Mouse (Mus musculus): ENCODE results near the gene Ust. TPM values are rescaled to one million over a fixed set of nuclear protein-coding genes. Genes with fewer than 3 reads are reported as not detected.

The Ust gene
- 1.9 TPM for polyA plus RNA-seq (2014; fragmentation: Illumina TruSeq; extraction: RNeasy Lipid Tissue Mini Kit (QIAGEN cat#74804); ENCODE audit: low read depth, low replicate concordance)

GRCm38 (mm10) chr10:8518141-8519013 is at the start of gene Ust:
TSS of gene Ust (minus strand) at chr10:8518825.

